Mouse (Mus musculus): ENCODE data around the gene Ank3. TPM values are rescaled to one million over a fixed set of nuclear protein-coding genes. Genes with fewer than 3 reads are reported as not detected.

The Ank3 gene
- polyA plus RNA-seq, 2 experiments: 3.1 to 5.3 TPM

GRCm38 (mm10) chr10:69521977-69522376 lies 123.4 kb downstream of the Ank3 start:
- Histone ChIP-seq H3K4me1 (replicated peaks; ENCODE audit: control insufficient read depth in 2 of 2, insufficient read depth in 2 of 2, low read length in 1 of 2) (no peaks in the 10 kb centered on the region), H3K27me3 (ENCODE audit: control insufficient read depth, insufficient read depth, low read length) (no peaks in the 10 kb centered on the region), H3K27ac (no peak overlapping the region), H3K4me2 (ENCODE audit: low read depth) (no peak overlapping the region), H3K9me3 (ENCODE audit: control insufficient read depth, low read length) (no peaks in the 10 kb centered on the region), H3K4me3 (ENCODE audit: insufficient read depth in 1 of 2, low read depth in 2 of 2, low read length in 2 of 2) (no peak overlapping the region), H3K36me3 (replicated peaks; ENCODE audit: control insufficient read depth, insufficient read depth, low read depth) (no peaks in the 10 kb centered on the region), H3K9ac (replicated peaks) (no peak overlapping the region)
- ATAC-seq (ENCODE audit: insufficient read depth): no peak
- DNase-seq (ENCODE audit: low read depth in 3 of 3, low spot score in 3 of 3): no peak
- 70% methylated on average over 4 of the region's 4 CpGs for WGBS (ENCODE audit: insufficient replicate concordance)
- TF ChIP-seq EP300 (IDR thresholded peaks at IDR 0.05; ENCODE audit: low read depth): no peak
- no peak for TF ChIP-seq CTCF (IDR thresholded peaks at IDR 0.05; ENCODE audit: low read depth)

DNA sequence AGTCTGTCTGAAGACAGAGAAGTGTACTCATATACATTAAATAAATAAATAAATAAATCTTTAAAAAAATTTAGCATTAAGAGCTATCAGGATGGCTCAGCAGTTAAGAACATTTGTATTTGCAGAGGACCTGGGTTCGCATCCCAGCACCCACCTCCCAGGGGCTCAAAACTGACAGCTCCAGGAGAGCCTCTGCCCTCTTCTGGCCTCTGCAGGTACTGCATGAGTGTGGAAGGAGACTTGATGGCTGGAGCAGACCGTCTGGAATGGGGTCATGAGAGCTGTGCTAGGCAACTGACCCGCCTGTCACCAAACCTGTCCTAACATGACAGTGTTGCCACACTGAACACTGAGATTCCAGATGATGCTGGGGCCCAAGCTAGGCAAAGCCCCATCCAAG lies 124.6 kb downstream of the Ank3 start:
- no peaks in the 10 kb centered on the region for H3K27me3 ChIP-seq (ENCODE audit: control insufficient read depth, insufficient read depth, low read length)
- no peak overlapping the region for H3K4me2 ChIP-seq (ENCODE audit: low read depth)
- ATAC-seq (ENCODE audit: insufficient read depth) (no peak), DNase-seq (ENCODE audit: low read depth in 3 of 3, low spot score in 3 of 3) (no peak)
- no peaks in the 10 kb centered on the region for H3K9me3 ChIP-seq (ENCODE audit: control insufficient read depth, low read length)
- H3K27ac ChIP-seq: no peak overlapping the region
- 50% methylated on average over 3 of the region's 3 CpGs for WGBS (ENCODE audit: insufficient replicate concordance)
- no peaks in the 10 kb centered on the region for H3K36me3 ChIP-seq (replicated peaks; ENCODE audit: control insufficient read depth, insufficient read depth, low read depth)
- H3K4me3 ChIP-seq (ENCODE audit: insufficient read depth in 1 of 2, low read depth in 2 of 2, low read length in 2 of 2): no peak overlapping the region
- no peaks in the 10 kb centered on the region for H3K4me1 ChIP-seq (replicated peaks; ENCODE audit: control insufficient read depth in 2 of 2, insufficient read depth in 2 of 2, low read length in 1 of 2)
- no peak overlapping the region for H3K9ac ChIP-seq (replicated peaks)
- peak; percentile 62 for TF ChIP-seq CTCF (IDR thresholded peaks at IDR 0.05; ENCODE audit: low read depth)
- no peak for TF ChIP-seq EP300 (IDR thresholded peaks at IDR 0.05; ENCODE audit: low read depth)

DNA sequence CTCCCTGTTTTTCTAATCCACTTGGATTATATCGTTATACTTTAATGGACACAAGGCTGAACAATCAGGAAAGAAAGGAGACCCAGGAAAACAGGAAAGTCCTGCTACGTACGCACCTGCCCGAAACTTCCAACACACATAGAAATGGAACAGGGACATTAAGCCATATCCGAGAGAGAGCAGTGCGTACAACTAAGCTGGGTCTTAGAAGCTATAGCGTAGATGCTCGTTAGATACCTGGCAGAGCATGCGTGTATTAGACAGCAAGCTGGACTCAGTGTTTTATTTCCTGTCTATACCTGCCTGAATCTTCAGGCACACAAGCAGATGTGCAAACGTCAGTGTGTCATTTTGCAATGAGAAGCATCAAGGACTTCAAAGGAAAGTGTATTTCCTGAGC lies 128.7 kb downstream of the Ank3 start:
- Histone ChIP-seq H3K36me3 (replicated peaks; ENCODE audit: control insufficient read depth, insufficient read depth, low read depth) (no peaks in the 10 kb centered on the region), H3K27me3 (ENCODE audit: control insufficient read depth, insufficient read depth, low read length) (no peaks in the 10 kb centered on the region), H3K4me1 (replicated peaks; ENCODE audit: control insufficient read depth in 2 of 2, insufficient read depth in 2 of 2, low read length in 1 of 2) (no peaks in the 10 kb centered on the region), H3K27ac (no peak overlapping the region), H3K4me2 (ENCODE audit: low read depth) (no peak overlapping the region), H3K9ac (replicated peaks) (no peak overlapping the region), H3K9me3 (ENCODE audit: control insufficient read depth, low read length) (no peaks in the 10 kb centered on the region), H3K4me3 (ENCODE audit: insufficient read depth in 1 of 2, low read depth in 2 of 2, low read length in 2 of 2) (no peak overlapping the region)
- TF ChIP-seq CTCF (IDR thresholded peaks at IDR 0.05; ENCODE audit: low read depth) (no peak), EP300 (IDR thresholded peaks at IDR 0.05; ENCODE audit: low read depth) (no peak)
- DNase-seq (ENCODE audit: low read depth in 3 of 3, low spot score in 3 of 3) (no peak), ATAC-seq (ENCODE audit: insufficient read depth) (no peak)
- 73% methylated on average over 10 of the region's 10 CpGs for WGBS (ENCODE audit: insufficient replicate concordance)

- Histone ChIP-seq H3K9me3 (ENCODE audit: control insufficient read depth, low read length) (no peaks in the 10 kb centered on the region), H3K4me3 (ENCODE audit: insufficient read depth in 1 of 2, low read depth in 2 of 2, low read length in 2 of 2) (no peak overlapping the region), H3K27me3 (ENCODE audit: control insufficient read depth, insufficient read depth, low read length) (no peaks in the 10 kb centered on the region), H3K4me2 (ENCODE audit: low read depth) (no peak overlapping the region), H3K9ac (replicated peaks) (no peak overlapping the region), H3K27ac (no peak overlapping the region), H3K4me1 (replicated peaks; ENCODE audit: control insufficient read depth in 2 of 2, insufficient read depth in 2 of 2, low read length in 1 of 2) (no peaks in the 10 kb centered on the region), H3K36me3 (replicated peaks; ENCODE audit: control insufficient read depth, insufficient read depth, low read depth) (no peaks in the 10 kb centered on the region)
- TF ChIP-seq CTCF (IDR thresholded peaks at IDR 0.05; ENCODE audit: low read depth) (no peak), EP300 (IDR thresholded peaks at IDR 0.05; ENCODE audit: low read depth) (no peak)
- WGBS (ENCODE audit: insufficient replicate concordance): 68% methylated on average over 4 of the region's 4 CpGs
- ATAC-seq (ENCODE audit: insufficient read depth) (no peak), DNase-seq (ENCODE audit: low read depth in 3 of 3, low spot score in 3 of 3) (no peak)
Measured at GRCm38 (mm10) chr10:69528746-69529145, 130.2 kb downstream of the Ank3 start.

- Histone ChIP-seq H3K4me3 (ENCODE audit: insufficient read depth in 1 of 2, low read depth in 2 of 2, low read length in 2 of 2) (no peak overlapping the region), H3K4me2 (ENCODE audit: low read depth) (no peak overlapping the region), H3K9ac (replicated peaks) (no peak overlapping the region), H3K27me3 (ENCODE audit: control insufficient read depth, insufficient read depth, low read length) (no peaks in the 10 kb centered on the region), H3K27ac (no peak overlapping the region), H3K4me1 (replicated peaks; ENCODE audit: control insufficient read depth in 2 of 2, insufficient read depth in 2 of 2, low read length in 1 of 2) (no peaks in the 10 kb centered on the region), H3K36me3 (replicated peaks; ENCODE audit: control insufficient read depth, insufficient read depth, low read depth) (no peaks in the 10 kb centered on the region), H3K9me3 (ENCODE audit: control insufficient read depth, low read length) (no peaks in the 10 kb centered on the region)
- DNase-seq (ENCODE audit: low read depth in 3 of 3, low spot score in 3 of 3) (no peak), ATAC-seq (ENCODE audit: insufficient read depth) (no peak)
- TF ChIP-seq CTCF (IDR thresholded peaks at IDR 0.05; ENCODE audit: low read depth): no peak
- no peak for TF ChIP-seq EP300 (IDR thresholded peaks at IDR 0.05; ENCODE audit: low read depth)
- WGBS (ENCODE audit: insufficient replicate concordance): 71% methylated on average over 6 of the region's 6 CpGs
Measured at GRCm38 (mm10) chr10:69530326-69530725, 131.8 kb downstream of the Ank3 start.
